Mouse (Mus musculus) bone marrow macrophage, adult 2 months (primary cell): ENCODE measurements around the gene Cntn6.

Experiments used
- CTCF ChIP-seq: IDR thresholded peaks from 2 replicates; pipeline ENCODE4 v1.5.1; 2012; ENCODE audit warnings: low read depth, mild to moderate bottlenecking, low read length, moderate library complexity
- POLR2A ChIP-seq: IDR thresholded peaks from 2 replicates; pipeline ENCODE4 v1.6.1; 2012; ENCODE audit warnings: mild to moderate bottlenecking, low read depth, low read length, borderline replicate concordance

GRCm38 (mm10) chr6:104738999-104739398 is 246.4 kb downstream of the Cntn6 start:
- TF ChIP-seq CTCF (no peak), POLR2A (no peak)
